Mouse (Mus musculus): ENCODE measurements at regions not wholly inside any gene's neighbourhood (a gene's known extent, or its start where the extent isn't known, plus 50 kb on each side); places are given as distances from the start of the nearest gene placed in this dataset.

GRCm38 (mm10) chr6:99967465-99967864 lies 241.3 kb upstream of the Prok2 start:
- no peak overlapping the region for H3K4me2 ChIP-seq (ENCODE audit: low read depth, low read length)
- H3K27ac ChIP-seq (ENCODE audit: low read depth): no peak overlapping the region
- 32% methylated on average over 6 of the region's 6 CpGs for WGBS
- H3K4me1 ChIP-seq (ENCODE audit: control insufficient read depth, insufficient read depth): peaks cover 14% of the 10 kb centered on the region; the same call in 1 of the 2 replicates
- no peak for TF ChIP-seq EP300 (IDR thresholded peaks at IDR 0.05; ENCODE audit: low read depth)
- TF ChIP-seq CTCF (IDR thresholded peaks at IDR 0.05; ENCODE audit: low read depth): no peak
- H3K36me3 ChIP-seq (replicated peaks; ENCODE audit: control insufficient read depth, insufficient read depth, low read length): no peaks in the 10 kb centered on the region
- DNase-seq (ENCODE audit: low spot score): no peak
- no peaks in the 10 kb centered on the region for H3K27me3 ChIP-seq (ENCODE audit: control insufficient read depth, insufficient read depth, low read length)
- no peak overlapping the region for H3K4me3 ChIP-seq (ENCODE audit: low read depth, low read length)
- no peak for ATAC-seq (ENCODE audit: insufficient read depth, low read depth)
- no peaks in the 10 kb centered on the region for H3K9me3 ChIP-seq (replicated peaks; ENCODE audit: control insufficient read depth, low read length)
- no peak overlapping the region for H3K9ac ChIP-seq (replicated peaks; ENCODE audit: low read depth, low read length)

- TF ChIP-seq EP300 (IDR thresholded peaks at IDR 0.05; ENCODE audit: low read depth): no peak
- no peak for TF ChIP-seq CTCF (IDR thresholded peaks at IDR 0.05; ENCODE audit: low read depth)
- no peak overlapping the region for H3K27ac ChIP-seq (ENCODE audit: low read depth)
- H3K9me3 ChIP-seq (replicated peaks; ENCODE audit: control insufficient read depth, low read length): no peaks in the 10 kb centered on the region
- no peak overlapping the region for H3K4me2 ChIP-seq (ENCODE audit: low read depth, low read length)
- no peak for DNase-seq (ENCODE audit: low spot score)
- 87% methylated on average over 3 of the region's 3 CpGs for WGBS
- H3K36me3 ChIP-seq (replicated peaks; ENCODE audit: control insufficient read depth, insufficient read depth, low read length): no peaks in the 10 kb centered on the region
- H3K4me3 ChIP-seq (ENCODE audit: low read depth, low read length): no peak overlapping the region
- no peak overlapping the region for H3K9ac ChIP-seq (replicated peaks; ENCODE audit: low read depth, low read length)
- H3K27me3 ChIP-seq (ENCODE audit: control insufficient read depth, insufficient read depth, low read length): no peaks in the 10 kb centered on the region
- peaks cover 14% of the 10 kb centered on the region; the same call in 1 of the 2 replicates for H3K4me1 ChIP-seq (ENCODE audit: control insufficient read depth, insufficient read depth)
- ATAC-seq (ENCODE audit: insufficient read depth, low read depth): no peak
Observed at GRCm38 (mm10) chr6:99964540-99964939, 238.3 kb upstream of the Prok2 start.

DNA sequence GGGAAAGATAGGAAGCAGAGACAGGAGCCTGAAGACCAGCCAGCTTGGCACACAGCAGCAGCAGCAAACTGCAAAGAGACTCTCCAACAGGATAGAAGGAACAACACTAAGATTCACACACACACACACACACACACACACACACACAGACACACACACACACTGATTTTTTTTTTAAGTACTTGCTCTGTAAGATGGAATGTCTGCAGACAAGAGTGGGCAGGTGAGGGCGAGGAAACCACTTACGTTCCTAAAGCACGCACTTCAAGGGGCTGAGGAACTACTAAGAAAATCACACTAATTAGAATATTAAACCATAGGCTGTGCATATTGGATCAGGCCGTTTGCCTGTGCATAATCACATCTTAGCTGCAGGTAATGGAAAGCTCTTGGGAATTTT lies 237.8 kb upstream of the Prok2 start:
- TF ChIP-seq EP300 (IDR thresholded peaks at IDR 0.05; ENCODE audit: low read depth) (no peak), CTCF (IDR thresholded peaks at IDR 0.05; ENCODE audit: low read depth) (no peak)
- Histone ChIP-seq H3K4me2 (ENCODE audit: low read depth, low read length) (no peak overlapping the region), H3K36me3 (replicated peaks; ENCODE audit: control insufficient read depth, insufficient read depth, low read length) (no peaks in the 10 kb centered on the region), H3K4me3 (ENCODE audit: low read depth, low read length) (no peak overlapping the region), H3K9ac (replicated peaks; ENCODE audit: low read depth, low read length) (no peak overlapping the region), H3K4me1 (ENCODE audit: control insufficient read depth, insufficient read depth) (peaks cover 12% of the 10 kb centered on the region; the same call in 1 of the 2 replicates), H3K27ac (ENCODE audit: low read depth) (no peak overlapping the region), H3K9me3 (replicated peaks; ENCODE audit: control insufficient read depth, low read length) (no peaks in the 10 kb centered on the region), H3K27me3 (ENCODE audit: control insufficient read depth, insufficient read depth, low read length) (no peaks in the 10 kb centered on the region)
- no peak for DNase-seq (ENCODE audit: low spot score)
- no peak for ATAC-seq (ENCODE audit: insufficient read depth, low read depth)
- 87% methylated on average over 4 of the region's 4 CpGs for WGBS

DNA sequence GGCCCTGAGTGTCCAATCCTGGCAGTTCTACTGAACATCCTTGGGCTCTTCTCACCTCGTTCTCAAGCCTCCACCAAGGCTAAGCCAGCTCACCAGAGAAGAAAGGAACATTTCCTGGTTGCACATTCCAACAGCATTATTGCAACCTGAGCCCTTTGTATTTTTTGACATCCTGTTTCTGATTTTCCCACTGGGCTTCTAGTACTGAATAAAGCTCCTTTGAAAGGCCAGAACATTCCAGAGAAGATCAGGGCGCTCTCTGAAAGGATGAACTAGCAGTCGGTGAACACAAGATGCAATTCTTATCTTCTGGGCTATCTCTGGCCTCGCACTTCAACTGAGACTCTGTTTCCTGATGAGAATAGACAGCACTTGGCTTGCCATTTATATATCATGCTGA lies 233.2 kb upstream of the Prok2 start:
- Histone ChIP-seq H3K9ac (replicated peaks; ENCODE audit: low read depth, low read length) (no peak overlapping the region), H3K36me3 (replicated peaks; ENCODE audit: control insufficient read depth, insufficient read depth, low read length) (no peaks in the 10 kb centered on the region), H3K27ac (ENCODE audit: low read depth) (no peak overlapping the region), H3K4me2 (ENCODE audit: low read depth, low read length) (no peak overlapping the region), H3K27me3 (ENCODE audit: control insufficient read depth, insufficient read depth, low read length) (peaks cover 4% of the 10 kb centered on the region; the same call in 1 of the 2 replicates), H3K4me3 (ENCODE audit: low read depth, low read length) (no peak overlapping the region), H3K4me1 (ENCODE audit: control insufficient read depth, insufficient read depth) (peaks cover 10% of the 10 kb centered on the region), H3K9me3 (replicated peaks; ENCODE audit: control insufficient read depth, low read length) (no peaks in the 10 kb centered on the region)
- TF ChIP-seq CTCF (IDR thresholded peaks at IDR 0.05; ENCODE audit: low read depth) (no peak), EP300 (IDR thresholded peaks at IDR 0.05; ENCODE audit: low read depth) (no peak)
- no peak for DNase-seq (ENCODE audit: low spot score)
- ATAC-seq (ENCODE audit: insufficient read depth, low read depth): no peak
- 55% methylated on average over 4 of the region's 4 CpGs for WGBS

DNA sequence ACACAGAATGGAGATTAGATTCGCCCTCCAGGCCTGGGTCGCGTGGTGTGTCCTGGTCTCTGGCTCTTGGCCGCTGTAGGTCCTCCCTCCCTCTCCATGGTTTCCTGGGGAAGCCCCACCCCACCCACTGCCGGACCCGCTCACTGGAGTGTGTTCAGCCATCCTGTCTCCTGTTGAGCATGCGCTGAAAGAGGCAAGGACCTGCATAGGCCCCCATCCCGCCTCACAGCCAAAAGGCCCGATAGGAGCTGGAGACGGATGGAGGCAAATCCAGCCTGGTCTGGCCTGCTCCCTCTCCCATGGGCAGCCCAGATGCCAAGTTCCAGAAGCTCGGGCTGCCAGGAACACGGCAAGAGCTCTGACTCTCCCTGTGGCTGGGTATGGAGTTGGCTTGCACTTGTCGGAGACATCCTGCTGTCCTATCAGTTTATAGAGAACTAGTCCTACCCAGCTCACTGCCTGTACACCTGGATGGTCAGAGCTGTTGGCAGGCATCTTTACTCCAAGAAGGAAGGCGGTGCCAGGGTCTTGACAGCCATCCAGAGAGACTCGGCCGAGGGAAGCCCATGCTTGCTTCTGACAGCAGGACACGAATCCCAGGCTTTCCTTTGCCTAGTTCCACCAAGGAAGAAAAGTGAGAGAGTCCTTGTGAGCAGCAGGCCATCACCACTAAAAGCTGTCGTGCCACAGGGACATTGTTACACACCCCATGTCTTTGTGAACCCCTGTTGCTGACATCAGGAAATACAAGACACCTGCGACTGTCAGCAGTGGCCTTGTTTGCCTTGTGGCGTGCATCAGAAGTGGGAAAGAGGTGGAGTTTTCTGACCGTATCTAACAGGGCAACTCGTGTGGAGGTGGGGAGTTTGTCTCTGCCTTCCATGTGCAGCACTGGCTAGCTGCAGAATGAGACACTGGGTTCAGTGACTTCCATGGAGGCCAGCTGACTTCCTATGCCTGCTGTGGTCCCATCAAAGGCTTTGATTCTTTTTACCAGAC lies 228.9 kb upstream of the Prok2 start:
- TF ChIP-seq EP300 (IDR thresholded peaks at IDR 0.05; ENCODE audit: low read depth) (no peak), CTCF (IDR thresholded peaks at IDR 0.05; ENCODE audit: low read depth) (no peak)
- peaks cover 4% of the 10 kb centered on the region for H3K27me3 ChIP-seq (ENCODE audit: control insufficient read depth, insufficient read depth, low read length)
- H3K4me3 ChIP-seq (ENCODE audit: low read depth, low read length): no peak overlapping the region
- H3K9me3 ChIP-seq (replicated peaks; ENCODE audit: control insufficient read depth, low read length): no peaks in the 10 kb centered on the region
- DNase-seq (ENCODE audit: low spot score): no peak
- H3K27ac ChIP-seq (ENCODE audit: low read depth): no peak overlapping the region
- no peaks in the 10 kb centered on the region for H3K36me3 ChIP-seq (replicated peaks; ENCODE audit: control insufficient read depth, insufficient read depth, low read length)
- 65% methylated on average over 22 of the region's 22 CpGs for WGBS
- peak; percentile 66 for ATAC-seq (ENCODE audit: insufficient read depth, low read depth)
- no peak overlapping the region for H3K9ac ChIP-seq (replicated peaks; ENCODE audit: low read depth, low read length)
- no peak overlapping the region for H3K4me2 ChIP-seq (ENCODE audit: low read depth, low read length)
- peaks cover 18% of the 10 kb centered on the region for H3K4me1 ChIP-seq (ENCODE audit: control insufficient read depth, insufficient read depth)
